Mouse (Mus musculus) testis, adult 2 months (tissue): Measurements from ENCODE around the gene Thbs4.

Experiments
- CTCF ChIP-seq: fragments of 200-500 bp; IDR thresholded peaks from 2 replicates; pipeline ENCODE4 v1.5.1; 2012; ENCODE audit warnings: low read depth, mild to moderate bottlenecking, inconsistent platforms, low read length, moderate library complexity; ENCODE audit not compliant: control insufficient read depth, insufficient read depth, insufficient replicate concordance
- POLR2A ChIP-seq: fragments of 200-500 bp; IDR thresholded peaks from 2 replicates; pipeline ENCODE4 v1.6.1; 2012; ENCODE audit warnings: low read depth, mild to moderate bottlenecking, inconsistent platforms, low read length, moderate library complexity; ENCODE audit not compliant: control insufficient read depth

- TF ChIP-seq CTCF: no peak
- TF ChIP-seq POLR2A: no peak
These were observed 34.2 kb upstream of the Thbs4 start for GRCm38 (mm10) chr13:92828820-92829219.
